Mouse (Mus musculus): ENCODE measurements around the gene Nat8f1. TPM values are rescaled to one million over a fixed set of nuclear protein-coding genes. Genes with fewer than 3 reads are reported as not detected.
"Not testable (repeated sequence)": the region's sequence is repeated elsewhere in the genome, so short reads cannot be mapped to it uniquely, and the experiment has no call there.

Nat8f1 gene
- polyA plus RNA-seq, 1 experiment = 35.5 TPM

DNA sequence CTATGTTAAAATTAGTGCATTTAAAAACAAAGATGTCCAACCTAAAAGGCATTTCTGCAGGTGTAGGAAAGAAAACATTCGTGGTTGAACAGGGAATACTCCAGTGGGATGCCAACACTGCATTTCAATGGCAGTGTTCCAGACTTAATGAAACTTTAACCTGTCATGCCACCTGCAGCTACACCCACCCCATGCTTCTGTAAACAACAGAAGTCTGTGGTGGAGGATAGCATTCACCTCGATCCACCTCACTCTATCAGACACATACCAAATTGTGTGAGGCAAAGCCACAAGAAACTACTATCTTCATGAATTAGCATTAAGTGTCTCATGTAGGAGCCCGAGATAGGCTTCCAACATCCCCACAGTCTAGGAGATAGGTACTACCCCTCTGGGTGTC is 7.1 kb downstream of the Nat8f1 start:
- DNase-seq (ENCODE audit: extremely low spot score in 1 of 2, low spot score in 1 of 2) = no peak

DNA sequence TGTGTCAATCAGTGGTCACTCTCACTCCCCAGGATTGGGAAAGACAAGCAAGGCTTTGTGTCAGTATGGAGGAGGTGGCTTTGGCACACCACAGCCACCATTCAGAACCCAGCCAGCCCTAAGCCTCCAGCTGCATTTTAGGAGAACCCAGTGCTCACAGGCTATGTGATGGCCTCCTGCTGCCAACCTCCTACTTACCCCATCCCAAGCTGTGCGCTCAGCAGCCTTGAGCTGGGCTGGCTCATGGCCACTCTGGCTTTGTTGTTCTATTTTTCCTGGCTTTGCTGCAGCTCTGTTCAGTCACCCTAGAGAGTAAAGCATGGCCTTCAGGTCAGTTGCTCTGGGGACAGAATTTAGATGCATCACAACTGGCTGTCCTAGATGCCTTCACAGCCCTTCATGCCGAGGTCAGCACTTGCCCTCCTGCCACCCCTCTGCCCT is 8.6 kb downstream of the Nat8f1 start:
- DNase-seq (ENCODE audit: extremely low spot score in 1 of 2, low spot score in 1 of 2) = peak; percentile 62 to 64

DNA sequence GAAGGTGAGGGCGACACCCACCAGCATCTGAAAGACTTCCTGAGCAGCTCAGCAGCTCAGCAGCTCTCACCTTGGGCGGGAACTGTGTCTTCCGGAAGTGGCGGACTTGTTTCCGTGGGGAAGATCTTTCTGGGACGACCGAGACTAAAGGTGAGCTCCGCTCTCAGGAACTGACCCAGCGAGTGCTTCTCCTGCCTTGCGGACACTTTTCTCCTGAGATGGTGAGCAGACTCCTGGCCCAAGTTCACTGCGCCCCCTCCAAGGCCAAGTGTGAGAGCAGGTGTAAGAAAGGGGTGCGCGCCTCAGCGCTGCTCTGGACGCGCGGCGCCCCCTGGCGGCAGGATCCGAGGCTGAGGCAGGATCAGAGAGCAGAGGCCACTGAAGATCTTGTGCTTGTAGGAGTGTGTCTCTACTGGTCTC is 10.8 kb downstream of the Nat8f1 start, which contains the start of gene Nat8f4:
Gene Nat8f4, minus strand, starts transcription at position 243 of the 420 bp plus-strand sequence.
- peak; percentile 66 to 89 for DNase-seq (ENCODE audit: extremely low spot score in 1 of 2, low spot score in 1 of 2)

GRCm38 (mm10) chr6:85902303-85902702 is 13.2 kb downstream of the Nat8f1 start:
- DNase-seq (ENCODE audit: extremely low spot score in 1 of 2, low spot score in 1 of 2) = no peak

- not testable (repeated sequence) for DNase-seq (ENCODE audit: extremely low spot score in 1 of 2, low spot score in 1 of 2)
These were observed 16.7 kb downstream of the Nat8f1 start for GRCm38 (mm10) chr6:85898596-85899475.

- peak in 1 of 2 experiments; percentile 33 for DNase-seq (ENCODE audit: extremely low spot score in 1 of 2, low spot score in 1 of 2)
These were observed 20.3 kb downstream of the Nat8f1 start for GRCm38 (mm10) chr6:85895061-85895648.

GRCm38 (mm10) chr6:85888961-85889360 is 26.5 kb downstream of the Nat8f1 start:
- no peak for DNase-seq (ENCODE audit: extremely low spot score in 1 of 2, low spot score in 1 of 2)

- DNase-seq (ENCODE audit: extremely low spot score in 1 of 2, low spot score in 1 of 2) = no peak
These were observed 31.2 kb downstream of the Nat8f1 start for GRCm38 (mm10) chr6:85884311-85884710.

GRCm38 (mm10) chr6:85883246-85883645 is 32.2 kb downstream of the Nat8f1 start:
- DNase-seq (ENCODE audit: extremely low spot score in 1 of 2, low spot score in 1 of 2) = not testable (repeated sequence)

DNA sequence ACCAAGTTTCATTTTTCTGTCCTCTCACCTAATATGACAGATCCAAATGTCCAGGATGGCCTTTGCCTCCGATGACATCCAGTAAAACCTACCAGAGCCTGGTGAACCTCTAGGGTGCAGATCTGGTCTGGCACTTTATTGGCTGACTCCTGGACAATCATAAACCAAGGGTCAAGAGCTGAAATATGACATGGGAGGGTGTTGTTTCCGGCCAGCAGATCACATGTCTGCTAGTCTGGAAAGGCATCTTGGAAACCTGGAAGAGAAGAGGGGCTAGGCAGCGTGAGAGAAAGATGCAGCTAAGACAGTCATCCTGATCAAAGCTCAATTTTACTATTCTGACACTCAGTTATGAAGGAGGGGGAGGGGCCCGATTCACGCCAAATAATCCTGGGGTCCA is 46.5 kb downstream of the Nat8f1 start, which contains the start of gene Nat8f2:
Gene Nat8f2, minus strand, starts transcription at position 153 of the 400 bp plus-strand sequence.
- not testable (repeated sequence) for DNase-seq (ENCODE audit: extremely low spot score in 1 of 2, low spot score in 1 of 2)

DNA sequence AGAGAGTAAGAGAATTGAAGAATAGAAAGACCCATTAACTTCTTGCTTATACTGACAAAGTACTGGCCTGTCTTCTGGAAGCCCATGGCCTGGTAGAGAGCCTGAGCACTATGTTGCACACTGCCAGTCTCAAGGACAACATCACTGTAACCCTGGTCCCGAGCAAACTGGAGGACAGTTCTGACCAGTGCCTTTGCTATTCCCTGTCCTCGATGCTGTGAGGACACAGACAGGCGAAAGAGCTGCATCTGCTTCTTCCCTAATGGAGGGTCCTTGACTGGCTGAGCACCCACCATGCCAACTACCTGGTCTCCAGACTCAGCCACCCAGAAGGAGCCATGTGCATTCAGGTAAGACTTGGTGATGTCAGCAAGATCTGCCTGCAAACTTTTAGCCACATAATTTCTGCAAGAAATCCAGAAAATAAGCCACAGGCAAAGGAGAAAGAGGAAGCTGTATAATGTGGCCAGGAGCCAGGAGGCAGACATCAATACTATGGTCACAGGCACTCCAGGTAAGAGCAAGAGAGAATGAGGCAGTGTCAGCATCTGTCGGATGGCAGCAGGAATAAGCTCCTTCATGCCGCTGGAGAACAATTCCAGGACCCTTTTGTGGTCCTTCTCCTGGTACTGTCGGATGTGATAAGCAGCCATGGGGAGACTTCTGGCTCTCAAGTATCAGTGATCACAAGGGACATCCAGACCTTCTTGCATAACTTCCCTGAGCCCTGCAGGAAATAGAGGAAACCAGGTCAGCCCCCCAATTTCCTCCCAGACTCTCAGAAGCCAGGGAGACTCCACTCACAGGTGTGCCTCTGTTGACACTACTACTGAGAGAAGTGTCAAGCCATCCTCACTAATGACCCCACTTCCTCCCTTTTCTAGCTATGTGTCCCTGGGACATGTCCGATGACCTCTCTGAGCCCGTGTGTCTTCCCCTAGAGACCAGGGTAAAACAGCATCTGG is 47.5 kb downstream of the Nat8f1 start:
- no peak for DNase-seq (ENCODE audit: extremely low spot score in 1 of 2, low spot score in 1 of 2)

DNA sequence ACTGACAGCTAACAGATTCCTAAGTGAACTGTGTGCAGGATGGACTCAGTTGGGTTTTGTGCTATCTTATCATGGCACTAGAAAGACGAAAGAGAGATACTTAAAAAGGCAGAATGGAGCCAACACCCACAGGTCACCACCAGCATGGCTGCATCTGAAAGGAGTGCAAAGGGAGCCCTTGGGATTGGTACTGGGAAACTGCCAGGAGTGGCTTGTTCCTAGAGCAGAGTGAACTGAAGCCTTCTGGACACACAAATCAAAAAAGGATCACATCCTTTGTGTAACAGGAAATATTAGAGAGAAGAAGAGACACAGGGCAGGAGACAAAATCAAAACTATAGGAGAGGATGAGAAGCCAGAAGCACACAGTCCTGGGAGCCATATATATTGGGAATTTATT is 48.5 kb downstream of the Nat8f1 start:
- not testable (repeated sequence) for DNase-seq (ENCODE audit: extremely low spot score in 1 of 2, low spot score in 1 of 2)

- DNase-seq (ENCODE audit: extremely low spot score in 1 of 2, low spot score in 1 of 2) = not testable (repeated sequence)
These were observed 49.3 kb downstream of the Nat8f1 start for GRCm38 (mm10) chr6:85866166-85866565.

GRCm38 (mm10) chr6:85864900-85865639 is 50.4 kb downstream of the Nat8f1 start:
- DNase-seq (ENCODE audit: extremely low spot score in 1 of 2, low spot score in 1 of 2) = not testable (repeated sequence)

DNA sequence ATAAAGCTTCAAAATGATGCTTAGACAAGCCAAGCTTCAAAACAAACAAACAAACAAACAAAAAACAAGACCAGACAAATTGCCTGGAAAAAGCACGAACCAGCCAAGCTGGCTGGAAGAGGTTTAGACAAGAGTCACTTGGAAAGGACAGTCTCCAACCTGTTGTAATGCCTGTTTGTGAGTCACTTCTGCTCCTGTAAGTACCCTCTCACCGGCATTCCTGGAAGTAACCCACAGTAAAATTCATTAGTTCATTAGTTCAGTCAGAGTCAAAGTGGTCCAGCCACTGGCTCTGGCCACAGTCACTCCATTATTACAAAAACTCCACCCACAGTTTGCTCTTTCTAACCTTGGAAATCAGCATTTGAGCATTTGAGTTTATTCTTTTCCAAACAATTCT is 51.6 kb downstream of the Nat8f1 start:
- DNase-seq (ENCODE audit: extremely low spot score in 1 of 2, low spot score in 1 of 2) = no peak

DNA sequence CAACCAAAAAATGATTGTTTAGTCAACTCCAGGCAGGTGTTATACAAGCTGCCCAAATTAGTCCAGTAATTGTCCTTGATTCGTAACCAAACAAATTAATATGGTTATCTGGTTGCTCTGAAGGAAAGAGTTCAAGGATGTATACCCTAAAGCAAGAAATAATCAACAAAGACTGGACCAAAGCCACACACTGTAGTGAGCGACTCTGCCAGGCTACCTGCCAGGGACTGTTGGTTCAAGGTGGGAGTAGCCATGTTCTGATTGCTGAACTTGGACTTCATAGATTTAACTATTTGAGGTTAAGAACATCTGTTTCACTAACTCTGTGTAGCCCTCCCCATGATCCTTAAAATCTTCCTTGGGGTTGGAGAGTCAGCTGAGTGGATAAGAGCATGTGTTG is 52.4 kb downstream of the Nat8f1 start:
- DNase-seq (ENCODE audit: extremely low spot score in 1 of 2, low spot score in 1 of 2) = no peak

GRCm38 (mm10) chr6:85862565-85862964 is 52.9 kb downstream of the Nat8f1 start:
- DNase-seq (ENCODE audit: extremely low spot score in 1 of 2, low spot score in 1 of 2) = no peak

DNA sequence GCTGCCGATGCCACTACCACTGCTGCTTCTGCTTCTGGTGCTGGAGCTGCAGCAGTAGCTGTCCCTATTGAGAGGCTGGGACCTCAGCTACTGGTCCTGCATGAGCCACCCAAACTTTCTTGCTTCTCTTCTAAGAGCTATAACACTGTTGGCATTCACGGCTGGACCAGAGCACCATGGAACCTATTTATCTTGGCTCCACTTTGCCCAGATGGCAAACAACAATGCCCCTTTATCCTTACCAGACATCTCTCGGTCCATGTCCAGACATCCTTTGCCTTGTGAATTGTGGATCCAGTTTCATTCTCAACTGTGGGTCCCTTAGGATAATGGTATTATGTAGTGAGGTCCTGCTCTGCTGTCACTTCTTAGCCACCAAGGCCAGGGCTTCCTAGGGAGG is 54.2 kb downstream of the Nat8f1 start:
- no peak for DNase-seq (ENCODE audit: extremely low spot score in 1 of 2, low spot score in 1 of 2)
